1 mouse cellular context compared by ENCODE assay signal in the genomic region with DNA sequence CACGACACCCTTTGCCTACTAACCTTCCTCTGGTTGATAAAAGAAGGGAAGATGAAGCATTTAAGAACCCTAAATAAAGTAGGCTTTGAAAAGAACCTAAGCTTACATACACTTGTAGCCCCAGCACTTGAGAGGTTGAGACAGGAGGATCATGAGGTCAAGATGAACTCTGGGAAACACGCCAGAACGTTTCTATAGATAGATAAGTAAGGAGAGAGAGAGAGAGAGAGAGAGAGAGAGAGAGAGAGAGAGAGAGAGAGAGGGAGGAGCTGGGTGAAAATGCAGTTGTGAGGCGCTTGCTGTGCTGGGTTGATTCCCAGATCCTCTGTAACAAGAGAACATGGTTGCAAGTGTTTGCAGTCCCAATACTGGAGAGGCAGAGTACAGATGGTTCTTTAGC.
TF ChIP-seq lines count a peak whose summit lies in the region.

No protein-coding gene starts in this region.

TF ChIP-seq in MEL, 35 proteins besides CTCF, POLR2A, EP300 and RAD21 (continued from another document):
- peak; percentile 45 for TF ChIP-seq MXI1 (IDR thresholded peaks at IDR 0.05; ENCODE audit: low read depth, low read length)
- TF ChIP-seq HCFC1 (IDR thresholded peaks at IDR 0.05; ENCODE audit: low read depth, low read length) = 0 out of 2 replicates have a peak, but pooled peaks have one; percentile 3
- peak; percentile 100 for TF ChIP-seq JUND (IDR thresholded peaks at IDR 0.05; ENCODE audit: low read depth, low read length)
- TF ChIP-seq CHD2 (IDR thresholded peaks at IDR 0.05; ENCODE audit: low read length) = no peak
- TF ChIP-seq MAZ (IDR thresholded peaks at IDR 0.05; ENCODE audit: low read depth, low read length) = peak; percentile 46; the same call in 1 of the 2 replicates
- no peak for TF ChIP-seq E2F4 (IDR thresholded peaks at IDR 0.05; ENCODE audit: borderline replicate concordance, low read depth, low read length)
- TF ChIP-seq TBP (IDR thresholded peaks at IDR 0.05; ENCODE audit: low read depth, low read length) = no peak
- TF ChIP-seq BHLHE40 (IDR thresholded peaks at IDR 0.05; ENCODE audit: borderline replicate concordance, low read depth, low read length) = peak; percentile 43; the same call in 1 of the 2 replicates
- TF ChIP-seq USF2 (IDR thresholded peaks at IDR 0.05; ENCODE audit: borderline replicate concordance in 1 of 2, insufficient read depth in 1 of 2, low read depth in 1 of 2, low read length in 2 of 2) = no peak
- TF ChIP-seq MYB (IDR thresholded peaks at IDR 0.05; ENCODE audit: low read depth, low read length) = no peak
- TF ChIP-seq ZKSCAN1 (IDR thresholded peaks at IDR 0.05; ENCODE audit: low read depth, low read length) = no peak
- no peak for TF ChIP-seq SMC3 (IDR thresholded peaks at IDR 0.05; ENCODE audit: low read depth, low read length)
- no peak for TF ChIP-seq ZC3H11A (IDR thresholded peaks at IDR 0.05; ENCODE audit: low read depth, low read length)
- TF ChIP-seq ZMIZ1 (IDR thresholded peaks at IDR 0.05; ENCODE audit: low read depth, low read length) = no peak
- TF ChIP-seq USF1 (IDR thresholded peaks at IDR 0.05; ENCODE audit: low read depth, low read length) = peak; percentile 28; the same call in 1 of the 2 replicates
- TF ChIP-seq MAFK (IDR thresholded peaks at IDR 0.05; ENCODE audit: borderline replicate concordance, low read depth, low read length) = no peak
TF ChIP-seq in MEL: peak in this region for 12.
